9 mouse cellular contexts compared by ENCODE assay signal in genomic region chr15:102324654-102325473, GRCm38 (mm10). TPM values are rescaled to one million over a fixed set of nuclear protein-coding genes. Genes with fewer than 3 reads are reported as not detected.
DNase-seq lines count a peak whose midpoint lies in the region; ATAC-seq and TF ChIP-seq lines count a peak whose summit lies in the region.
"Had no signal": no experiment of that assay in that cellular context is flagged by ENCODE, and none has a peak within 500 bp of the region (broad histone marks: within the 10 kb centered on the region; RNA-seq: fewer than 3 reads in every experiment).

No protein-coding gene starts in this region.

- 0 out of 2 replicates have a peak overlapping the region, but pooled peaks have one; percentile 4 for H3K9ac ChIP-seq in ES-Bruce4 (ENCODE audit: low read depth, poor library complexity, severe bottlenecking)
- H3K9ac ChIP-seq in hindbrain, embryonic 12.5 days = no peak overlapping the region
- no peak overlapping the region for H3K9ac ChIP-seq in liver, embryonic 12.5 days

- TF ChIP-seq EP300 in ES-Bruce4 (IDR thresholded peaks at IDR 0.05; ENCODE audit: insufficient read depth, low read depth, low read length) = no peak

- TF ChIP-seq CTCF in gastrocnemius, adult 2 months (IDR thresholded peaks at IDR 0.05) = peak; percentile 13
- no peak for TF ChIP-seq CTCF in ES-Bruce4 (IDR thresholded peaks at IDR 0.05; ENCODE audit: low read depth, low read length)

- H3K4me3 ChIP-seq in gastrocnemius, adult 2 months = peak overlapping the region; percentile 73
- peak overlapping the region; percentile 21 for H3K4me3 ChIP-seq in ES-Bruce4 (ENCODE audit: low read depth, low read length)
- H3K4me3 ChIP-seq in hindbrain, embryonic 12.5 days = no peak overlapping the region
- peak overlapping the region; percentile 75 for H3K4me3 ChIP-seq in liver, embryonic 12.5 days

- intact Hi-C loops in gastrocnemius, adult 2 months (cut with DNase I) = no loop called here

- H3K27ac ChIP-seq in gastrocnemius, adult 2 months = peak overlapping the region; percentile 84
- H3K27ac ChIP-seq in ES-Bruce4 (ENCODE audit: insufficient read depth, low read length) = peak overlapping the region; percentile 75; the same call in 1 of the 2 replicates
- no peak overlapping the region for H3K27ac ChIP-seq in hindbrain, embryonic 12.5 days
- peak overlapping the region; percentile 49; the same call in 1 of the 2 replicates for H3K27ac ChIP-seq in liver, embryonic 12.5 days

- no peaks in the 10 kb centered on the region for H3K27me3 ChIP-seq in ES-Bruce4 (ENCODE audit: control insufficient read depth, insufficient read depth, low read length, poor library complexity, severe bottlenecking)
- no peaks in the 10 kb centered on the region for H3K27me3 ChIP-seq in hindbrain, embryonic 12.5 days
- H3K27me3 ChIP-seq in liver, embryonic 12.5 days (replicated peaks) = no peaks in the 10 kb centered on the region

- 79% methylated on average over 12 of the region's 12 CpGs for WGBS in hindbrain, embryonic 12.5 days
- WGBS in liver, embryonic 12.5 days (ENCODE audit: insufficient replicate concordance) = 72% methylated on average over 12 of the region's 12 CpGs

- DNase-seq in gastrocnemius, adult 2 months = no peak
- DNase-seq in gastrocnemius, postnatal 4 days (ENCODE audit: low spot score in 2 of 2) = no peak
- DNase-seq in urinary bladder, postnatal 4 days (ENCODE audit: low spot score in 2 of 2) = no peak

- no peak for ATAC-seq in hindbrain, embryonic 12.5 days (ENCODE audit: low FRiP score)
- no peak for ATAC-seq in liver, embryonic 12.5 days
- no peak for ATAC-seq in megakaryocyte progenitor cell, adult 5-6 weeks (replicated peaks; ENCODE audit: poor library complexity)
- ATAC-seq in granulocyte monocyte progenitor cell, adult 5-6 weeks (replicated peaks; ENCODE audit: poor library complexity, severe bottlenecking) = no peak

- H3K4me1 ChIP-seq in ES-Bruce4 (ENCODE audit: control insufficient read depth, insufficient read depth, low read length) = no peaks in the 10 kb centered on the region
- H3K4me1 ChIP-seq in hindbrain, embryonic 12.5 days = peaks cover 12% of the 10 kb centered on the region
- H3K4me1 ChIP-seq in liver, embryonic 12.5 days = peaks cover 18% of the 10 kb centered on the region

- H3K9me3 ChIP-seq in ES-Bruce4 (replicated peaks; ENCODE audit: control insufficient read depth, insufficient read depth, low read length, poor library complexity, severe bottlenecking) = no peaks in the 10 kb centered on the region
- H3K9me3 ChIP-seq in hindbrain, embryonic 12.5 days (replicated peaks) = no peaks in the 10 kb centered on the region
- H3K9me3 ChIP-seq in liver, embryonic 12.5 days (replicated peaks) = no peaks in the 10 kb centered on the region

- TF ChIP-seq POLR2A in ES-Bruce4 (IDR thresholded peaks at IDR 0.05; ENCODE audit: insufficient read depth, low read length) = no peak

- H3K36me3 ChIP-seq in ES-Bruce4 (ENCODE audit: control insufficient read depth, insufficient read depth, low read length, poor library complexity, severe bottlenecking) = peaks cover 34% of the 10 kb centered on the region
- peaks cover 48% of the 10 kb centered on the region for H3K36me3 ChIP-seq in hindbrain, embryonic 12.5 days
- peaks cover 68% of the 10 kb centered on the region for H3K36me3 ChIP-seq in liver, embryonic 12.5 days

- H3K4me2 ChIP-seq in hindbrain, embryonic 12.5 days (replicated peaks) = peak overlapping the region; percentile 74
- H3K4me2 ChIP-seq in liver, embryonic 12.5 days = peak overlapping the region; percentile 73

RNA-seq across cellular contexts. Expression of gene Pfdn5, which starts 1.1 kb away (rescaled TPM):
- total RNA-seq in gastrocnemius, adult 2 months (2021) = 100 to 1,000 TPM; 232 to 252 TPM
- total RNA-seq in gastrocnemius, postnatal 4 days (2021) = 100 to 1,000 TPM; 331 to 348 TPM
- 233 and 309 TPM in 2 replicates for polyA plus RNA-seq in ES-Bruce4 (2011; ENCODE audit: insufficient read depth, insufficient read length, low read depth, missing spikeins)
- polyA plus RNA-seq in hindbrain, embryonic 12.5 days (2016; fragmentation: Nextera tagmentation; extraction: Ambion mirVana) = 331 and 402 TPM in 2 replicates
- 150 and 168 TPM in 2 replicates for polyA plus RNA-seq in liver, embryonic 12.5 days (2016; fragmentation: Nextera tagmentation; extraction: Ambion mirVana)
- 345 and 346 TPM in 2 replicates for total RNA-seq in megakaryocyte progenitor cell, adult 5-6 weeks (2015)
- 343 and 379 TPM in 2 replicates for total RNA-seq in megakaryocyte progenitor cell, adult 5-6 weeks (2017)
- total RNA-seq in granulocyte monocyte progenitor cell, adult 5-6 weeks (2014; fragmentation: Nextera tagmentation) = 299 and 314 TPM in 2 replicates
- 366 and 404 TPM in 2 replicates for total RNA-seq in granulocyte monocyte progenitor cell, adult 5-6 weeks (2017)

RNA-seq across cellular contexts. Expression of gene Myg1, which starts 6.6 kb away (rescaled TPM):
- total RNA-seq in gastrocnemius, adult 2 months (2021) = 10 to 100 TPM; 15.6 to 16.0 TPM
- 10 to 100 TPM; 31.0 to 35.1 TPM for total RNA-seq in gastrocnemius, postnatal 4 days (2021)
- polyA plus RNA-seq in ES-Bruce4 (2011; ENCODE audit: insufficient read depth, insufficient read length, low read depth, missing spikeins) = 38.6 and 48.8 TPM in 2 replicates
- polyA plus RNA-seq in hindbrain, embryonic 12.5 days (2016; fragmentation: Nextera tagmentation; extraction: Ambion mirVana) = 78.4 and 90.8 TPM in 2 replicates
- 62.0 and 66.8 TPM in 2 replicates for polyA plus RNA-seq in liver, embryonic 12.5 days (2016; fragmentation: Nextera tagmentation; extraction: Ambion mirVana)
- total RNA-seq in megakaryocyte progenitor cell, adult 5-6 weeks (2015) = 26.5 and 28.4 TPM in 2 replicates
- total RNA-seq in megakaryocyte progenitor cell, adult 5-6 weeks (2017) = 56.4 and 58.5 TPM in 2 replicates
- total RNA-seq in granulocyte monocyte progenitor cell, adult 5-6 weeks (2014; fragmentation: Nextera tagmentation) = 63.3 and 88.7 TPM in 2 replicates
- 55.1 and 59.9 TPM in 2 replicates for total RNA-seq in granulocyte monocyte progenitor cell, adult 5-6 weeks (2017)

RNA-seq across cellular contexts. Expression of gene Aaas, which starts 25.7 kb away (rescaled TPM):
- 1 to 10 TPM; 5.7 to 7.8 TPM for total RNA-seq in gastrocnemius, adult 2 months (2021)
- total RNA-seq in gastrocnemius, postnatal 4 days (2021) = 10 to 100 TPM; 14.0 to 14.3 TPM
- 196 and 252 TPM in 2 replicates for polyA plus RNA-seq in ES-Bruce4 (2011; ENCODE audit: insufficient read depth, insufficient read length, low read depth, missing spikeins)
- 54.6 and 60.9 TPM in 2 replicates for polyA plus RNA-seq in hindbrain, embryonic 12.5 days (2016; fragmentation: Nextera tagmentation; extraction: Ambion mirVana)
- 69.7 and 74.7 TPM in 2 replicates for polyA plus RNA-seq in liver, embryonic 12.5 days (2016; fragmentation: Nextera tagmentation; extraction: Ambion mirVana)
- total RNA-seq in megakaryocyte progenitor cell, adult 5-6 weeks (2015) = 103 and 110 TPM in 2 replicates
- total RNA-seq in megakaryocyte progenitor cell, adult 5-6 weeks (2017) = 141 and 151 TPM in 2 replicates
- total RNA-seq in granulocyte monocyte progenitor cell, adult 5-6 weeks (2014; fragmentation: Nextera tagmentation) = 120 and 123 TPM in 2 replicates
- 147 and 153 TPM in 2 replicates for total RNA-seq in granulocyte monocyte progenitor cell, adult 5-6 weeks (2017)

RNA-seq across cellular contexts. Expression of gene Espl1, which starts 28.8 kb away (rescaled TPM):
- total RNA-seq in gastrocnemius, adult 2 months (2021) = under 1 TPM; 0.06 to 0.31 TPM
- 10 to 100 TPM; 13.0 to 20.5 TPM for total RNA-seq in gastrocnemius, postnatal 4 days (2021)
- 68.7 and 71.7 TPM in 2 replicates for polyA plus RNA-seq in ES-Bruce4 (2011; ENCODE audit: insufficient read depth, insufficient read length, low read depth, missing spikeins)
- 26.7 and 27.3 TPM in 2 replicates for polyA plus RNA-seq in hindbrain, embryonic 12.5 days (2016; fragmentation: Nextera tagmentation; extraction: Ambion mirVana)
- polyA plus RNA-seq in liver, embryonic 12.5 days (2016; fragmentation: Nextera tagmentation; extraction: Ambion mirVana) = 38.6 and 39.4 TPM in 2 replicates
- total RNA-seq in megakaryocyte progenitor cell, adult 5-6 weeks (2015) = 33.9 and 34.8 TPM in 2 replicates
- 15.0 and 19.2 TPM in 2 replicates for total RNA-seq in megakaryocyte progenitor cell, adult 5-6 weeks (2017)
- 20.8 and 21.7 TPM in 2 replicates for total RNA-seq in granulocyte monocyte progenitor cell, adult 5-6 weeks (2014; fragmentation: Nextera tagmentation)
- total RNA-seq in granulocyte monocyte progenitor cell, adult 5-6 weeks (2017) = 30.4 and 50.0 TPM in 2 replicates

RNA-seq across cellular contexts. Expression of gene Sp7, which starts 42.1 kb away (rescaled TPM):
- total RNA-seq in gastrocnemius, adult 2 months (2021) = not detected
- total RNA-seq in gastrocnemius, postnatal 4 days (2021) = under 1 TPM; 0.18 to 0.22 TPM
- polyA plus RNA-seq in ES-Bruce4 (2011; ENCODE audit: insufficient read depth, insufficient read length, low read depth, missing spikeins) = not detected in 2 replicates
- 1.9 and 2.1 TPM in 2 replicates for polyA plus RNA-seq in hindbrain, embryonic 12.5 days (2016; fragmentation: Nextera tagmentation; extraction: Ambion mirVana)
- 0.37 and 0.63 TPM in 2 replicates for polyA plus RNA-seq in liver, embryonic 12.5 days (2016; fragmentation: Nextera tagmentation; extraction: Ambion mirVana)
- total RNA-seq in megakaryocyte progenitor cell, adult 5-6 weeks (2015) = not detected in 2 replicates
- total RNA-seq in megakaryocyte progenitor cell, adult 5-6 weeks (2017) = not detected in 2 replicates
- total RNA-seq in granulocyte monocyte progenitor cell, adult 5-6 weeks (2014; fragmentation: Nextera tagmentation) = not detected in 2 replicates
- not detected in 2 replicates for total RNA-seq in granulocyte monocyte progenitor cell, adult 5-6 weeks (2017)
- total RNA-seq: hematopoietic stem cell, adult 5-6 weeks had no signal

Comparison
In these comparisons a context has a peak if more than half of its experiments do, and no peak if none do; other contexts are left out.
1. RNA of gene Aaas, which starts 25.7 kb away (total RNA-seq): 103 to 151 TPM in megakaryocyte progenitor cell, adult 5-6 weeks and 120 to 153 TPM in granulocyte monocyte progenitor cell, adult 5-6 weeks; 14.0 to 14.3 TPM in gastrocnemius, postnatal 4 days and 5.7 to 7.8 TPM in gastrocnemius, adult 2 months; every median in the first group is over 4 times any median in the second.